Mouse (Mus musculus) ES-E14 (cell line): ENCODE results near the gene Lpgat1.

Source experiments
- CHD2 ChIP-seq: IDR thresholded peaks from 2 replicates; pipeline ENCODE4 v1.6.1; 2014; ENCODE audit warnings: mild to moderate bottlenecking, low read depth, low read length, inconsistent platforms
- MAFK ChIP-seq: IDR thresholded peaks from 2 replicates; pipeline ENCODE4 v1.6.1; 2014; ENCODE audit warnings: mild to moderate bottlenecking, low read depth, low read length, inconsistent platforms; ENCODE audit not compliant: insufficient read depth
- ZC3H11A ChIP-seq: IDR thresholded peaks from 2 replicates; pipeline ENCODE4 v1.6.1; 2012; ENCODE audit warnings: low read depth, mild to moderate bottlenecking, inconsistent platforms, low read length, borderline replicate concordance
- ZNF384 ChIP-seq: IDR thresholded peaks from 2 replicates; pipeline ENCODE4 v1.6.1; 2012; ENCODE audit warnings: low read depth, low read length, inconsistent platforms

- no peak for TF ChIP-seq CHD2
- no peak for TF ChIP-seq ZNF384
- no peak for TF ChIP-seq ZC3H11A
- TF ChIP-seq MAFK = no peak
Measured at GRCm38 (mm10) chr1:191740587-191741361, 23.1 kb downstream of the Lpgat1 start.
